Mouse (Mus musculus) lung, adult 18-20 months (tissue): Measurements from ENCODE around the gene Tent5b.
"Not testable (repeated sequence)": the region's sequence is repeated elsewhere in the genome, so short reads cannot be mapped to it uniquely, and the experiment has no call there.

Source experiments
- DNase-seq, 2 experiments: peaks; one replicate each; pipeline ENCODE4 v3.0.0; 2022; ENCODE audit warnings: mixed read lengths in 2 of 2

The Tent5b gene

GRCm38 (mm10) chr4:133504300-133504699, 24.4 kb downstream of the Tent5b start:
- no peak for DNase-seq

GRCm38 (mm10) chr4:133504755-133505485, 25.0 kb downstream of the Tent5b start:
- DNase-seq, result no peak

DNA sequence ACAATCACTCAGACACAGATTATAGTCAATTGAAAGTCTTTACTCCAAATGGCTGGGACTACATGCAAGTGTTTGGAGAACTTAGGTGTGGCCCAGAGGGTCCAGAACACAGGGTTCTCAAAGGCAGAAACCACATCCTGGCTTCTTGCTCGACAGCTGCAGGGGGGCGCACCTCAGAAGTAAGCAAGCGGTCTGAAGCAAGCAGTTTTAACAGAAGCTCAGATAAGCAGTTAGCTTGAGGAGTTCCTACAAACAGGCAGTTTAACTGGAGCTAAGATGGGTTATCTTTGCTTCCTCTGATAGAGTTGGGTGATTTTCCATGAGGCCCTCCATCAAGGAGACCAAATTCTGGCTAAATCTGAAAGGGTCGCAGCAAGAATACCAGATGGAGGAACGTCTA, 26.6 kb downstream of the Tent5b start:
- DNase-seq, result no peak

- no peak for DNase-seq
Observed at GRCm38 (mm10) chr4:133508990-133509389, 29.1 kb downstream of the Tent5b start.

DNA sequence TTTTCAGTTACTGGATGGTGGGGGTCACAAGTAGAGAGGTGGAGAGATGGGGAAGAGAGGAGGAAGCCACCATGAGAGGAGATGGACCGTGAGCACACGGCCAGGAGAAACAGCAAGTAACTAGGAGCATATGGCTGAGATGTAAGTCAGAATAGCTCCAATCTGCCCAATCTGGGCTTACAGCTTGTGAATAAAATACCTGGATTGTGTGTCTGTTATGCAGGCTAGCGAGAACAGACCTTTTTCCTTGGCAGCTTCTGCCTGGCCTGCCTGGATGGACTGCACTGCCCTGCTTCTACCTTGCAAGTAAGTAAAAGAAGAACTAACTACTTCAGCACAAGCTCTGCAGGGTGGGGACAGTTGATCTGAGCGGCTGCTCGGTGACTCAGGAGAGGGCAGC, 31.1 kb downstream of the Tent5b start:
- DNase-seq, result no peak

GRCm38 (mm10) chr4:133512511-133512910, 32.6 kb downstream of the Tent5b start:
- DNase-seq, result not testable (repeated sequence)

GRCm38 (mm10) chr4:133512972-133513371, 33.0 kb downstream of the Tent5b start:
- DNase-seq, result peak; percentile 71 to 75

DNA sequence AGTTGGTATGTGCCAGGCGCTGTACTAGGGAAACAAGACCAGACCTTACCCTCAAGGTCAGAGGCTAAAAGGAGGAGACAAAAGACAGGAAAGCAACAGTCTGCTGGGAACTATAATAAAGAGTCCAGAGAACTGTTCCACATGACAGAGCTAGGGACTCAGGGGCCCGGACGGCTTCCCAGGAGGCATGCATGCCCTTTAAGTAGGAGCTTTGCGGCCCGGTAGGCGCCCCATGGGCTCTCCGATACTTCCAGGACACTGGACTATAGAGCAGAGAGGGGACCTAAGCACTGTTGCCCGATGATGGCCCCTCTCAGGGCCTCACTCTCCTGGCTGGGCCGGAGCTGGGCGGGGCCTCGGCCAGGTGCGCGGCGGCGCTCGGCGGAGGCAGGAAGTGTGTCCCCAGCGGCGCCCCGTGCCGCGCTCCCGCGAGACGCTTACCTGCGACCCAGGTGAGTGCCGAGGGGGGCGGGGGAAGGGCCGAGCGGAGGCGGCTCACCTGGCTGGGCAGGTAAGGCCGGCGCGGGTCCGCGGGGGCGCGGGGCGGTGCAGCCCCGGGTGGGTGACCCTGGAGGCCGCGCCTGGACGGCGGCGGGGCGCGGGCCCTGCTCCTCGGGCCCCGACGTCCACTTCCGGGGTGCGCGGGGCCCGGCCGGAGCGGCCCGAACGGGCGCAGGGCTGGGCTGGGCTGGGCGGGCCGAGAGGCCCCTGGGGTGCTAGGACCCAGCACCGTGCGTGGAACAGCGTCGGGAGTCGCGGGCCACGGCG, 38.9 kb downstream of the Tent5b start, which contains the start of gene Kdf1:
TSS of gene Kdf1 (plus strand) at position 363 of the 768 bp plus-strand sequence.
- DNase-seq, result peak; percentile 79 to 88

- DNase-seq, result no peak
Observed at GRCm38 (mm10) chr4:133519369-133519665, 39.4 kb downstream of the Tent5b start.

DNA sequence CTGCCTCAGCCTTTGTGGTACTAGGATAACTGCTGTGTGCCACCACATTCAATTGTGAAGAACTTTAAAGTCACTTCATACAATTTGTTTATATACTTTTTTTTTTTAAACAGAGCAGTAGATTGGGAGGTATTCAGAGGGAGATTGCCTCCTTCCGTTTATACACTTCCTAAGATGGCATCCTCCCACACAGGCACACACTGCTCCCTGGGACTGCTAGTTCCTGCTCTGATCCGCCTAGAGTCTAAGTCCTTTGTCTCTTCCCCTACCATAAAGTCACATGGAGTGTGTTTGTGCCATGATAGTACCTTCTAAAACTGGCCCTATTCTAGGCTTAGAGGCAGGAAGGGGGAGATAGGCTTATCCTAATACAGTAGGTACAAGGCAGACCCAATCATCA, 41.6 kb downstream of the Tent5b start:
- DNase-seq, result no peak

GRCm38 (mm10) chr4:133527788-133528187, 47.9 kb downstream of the Tent5b start:
- no peak for DNase-seq

DNA sequence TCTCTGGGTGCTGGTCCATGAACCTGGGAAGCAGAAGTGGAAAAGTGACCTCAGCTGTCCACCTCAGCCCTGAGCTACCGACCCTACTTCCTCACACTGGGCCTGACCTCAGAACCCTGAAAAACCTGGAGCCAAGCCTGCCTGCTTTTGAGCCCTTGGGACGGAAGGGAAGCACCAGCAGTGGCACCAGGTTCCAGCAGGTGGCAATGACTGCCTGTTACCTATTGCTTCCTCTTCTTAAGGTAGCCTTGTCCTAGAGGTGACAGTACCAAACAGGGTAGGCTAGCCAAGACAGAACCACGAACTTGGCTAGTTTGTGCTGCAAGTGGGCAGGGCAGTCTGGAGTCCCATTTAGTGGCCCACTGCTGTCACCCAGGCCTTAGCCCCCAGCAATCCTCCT, 52.8 kb downstream of the Tent5b start:
- no peak for DNase-seq

DNA sequence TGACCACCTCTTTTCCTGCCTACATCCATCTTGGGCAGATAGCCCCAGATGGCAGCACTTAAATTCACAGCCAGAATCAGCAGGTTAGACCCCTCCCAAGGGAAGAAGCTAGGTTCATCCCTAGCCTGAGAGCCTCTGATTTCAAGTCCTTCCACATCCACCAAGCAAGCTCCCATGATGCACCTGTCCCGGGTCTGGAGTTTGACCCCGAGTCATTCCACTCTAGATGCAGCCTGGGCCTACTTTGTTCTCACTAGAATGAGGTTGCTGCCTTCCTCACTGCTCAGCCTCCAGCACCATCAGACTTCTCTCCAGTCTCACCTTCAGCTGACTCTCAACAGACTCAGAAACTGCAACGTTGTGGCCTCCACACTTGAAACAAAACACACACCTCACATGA, 56.1 kb downstream of the Tent5b start:
- DNase-seq, result no peak

DNA sequence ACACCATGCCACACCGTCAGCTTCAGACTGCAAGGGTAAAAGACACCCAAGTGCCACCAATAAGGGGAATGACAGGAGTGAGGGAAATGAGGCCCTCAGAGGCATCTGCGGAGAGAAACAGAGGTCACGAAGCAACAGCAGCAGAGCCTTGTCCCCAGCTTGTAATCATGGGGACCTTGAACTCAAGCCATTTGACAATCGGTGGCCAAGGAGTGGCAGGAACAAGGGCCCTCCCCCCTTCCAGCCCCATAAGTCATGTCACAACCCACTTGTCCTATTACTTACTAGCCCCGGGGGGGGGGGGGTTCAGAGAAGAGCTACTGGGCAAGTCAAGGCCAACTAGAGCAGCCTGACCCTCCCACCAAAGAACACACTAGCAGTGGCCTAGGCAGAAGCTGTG, 56.7 kb downstream of the Tent5b start:
- no peak for DNase-seq
